Mouse (Mus musculus) heart, adult 2 months (tissue): Measurements from ENCODE around the gene Capn9.

Source experiments
- EP300 ChIP-seq: fragments of 200-500 bp; IDR thresholded peaks from 2 replicates; pipeline ENCODE4 v1.6.1; 2011; ENCODE audit warnings: low read depth, low read length, control low read depth; ENCODE audit not compliant: insufficient read depth
- POLR2A ChIP-seq: fragments of 200-500 bp; IDR thresholded peaks from 2 replicates; pipeline ENCODE4 v1.6.1; 2011; ENCODE audit warnings: mild to moderate bottlenecking, low read depth, low read length, control low read depth; ENCODE audit not compliant: insufficient read depth

- TF ChIP-seq POLR2A: no peak
- TF ChIP-seq EP300: no peak
These were observed 32.5 kb downstream of the Capn9 start for GRCm38 (mm10) chr8:124608239-124608971.
